Mouse (Mus musculus) megakaryocyte, embryonic 14.5 days (primary cell): Measurements from ENCODE around the gene Prpf40b.

Experiments used
- FLI1 ChIP-seq: IDR thresholded peaks from 2 replicates; pipeline ENCODE4 v1.6.1; 2012; ENCODE audit warnings: low read length, inconsistent platforms, mixed read lengths
- GATA1 ChIP-seq: IDR thresholded peaks from 3 replicates; pipeline ENCODE4 v1.6.1; 2012; ENCODE audit warnings: mixed read lengths, low read length, inconsistent platforms, borderline replicate concordance

DNA sequence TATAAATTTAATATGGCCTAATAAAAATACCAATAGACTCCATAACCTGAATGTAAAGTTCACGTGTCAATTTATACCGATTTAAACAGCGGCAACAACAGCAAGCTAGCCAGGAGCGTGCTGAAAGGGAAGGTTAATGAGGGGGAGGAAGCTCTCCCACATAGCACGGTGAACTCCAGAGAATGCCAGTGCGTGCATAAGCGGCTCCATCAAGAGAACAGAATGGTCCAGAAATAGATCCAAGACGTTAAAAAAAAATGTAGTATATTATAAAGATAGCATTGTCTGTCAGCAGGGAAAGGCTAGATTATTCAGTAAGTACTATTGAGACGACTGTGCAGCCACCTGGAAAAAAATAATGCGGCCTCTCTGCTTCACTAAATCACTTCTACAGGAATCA, 32.2 kb upstream of the Prpf40b start:
- TF ChIP-seq GATA1 (no peak), FLI1 (no peak)
